Mouse (Mus musculus): Measurements from ENCODE around the gene Gnl2.

- TF ChIP-seq MAFK (IDR thresholded peaks at IDR 0.05; ENCODE audit: insufficient read depth, low read depth, low read length) = no peak
- TF ChIP-seq ZNF384 (IDR thresholded peaks at IDR 0.05; ENCODE audit: low read depth, low read length) = no peak
- TF ChIP-seq HCFC1 (IDR thresholded peaks at IDR 0.05; ENCODE audit: borderline replicate concordance, insufficient read depth, low read length) = no peak
Measured at GRCm38 (mm10) chr4:124997479-124998147, 18.8 kb upstream of the Gnl2 start.
